Mouse (Mus musculus): ENCODE data around the gene Mea1.

GRCm38 (mm10) chr17:46713849-46714248 lies 35.3 kb downstream of the Mea1 start:
- TF ChIP-seq POLR2A (IDR thresholded peaks at IDR 0.05; ENCODE audit: control insufficient read depth, low read depth, low read length) (no peak), CTCF (IDR thresholded peaks at IDR 0.05; ENCODE audit: control insufficient read depth, insufficient read depth, insufficient replicate concordance, low read depth, low read length) (no peak)
